Mouse (Mus musculus) midbrain, postnatal 0 days (tissue): ENCODE data around the gene Vstm2l. TPM values are rescaled to one million over a fixed set of nuclear protein-coding genes. Genes with fewer than 3 reads are reported as not detected.

ENCODE experiments used
- ATAC-seq: fragments of 200-750 bp; cut with Nextera tagmentation; 2 replicates; pipeline ENCODE4 v1.8.0; 2017; ENCODE audit warnings: moderate number of reproducible peaks, mild to moderate bottlenecking, moderate TSS enrichment, moderate library complexity; ENCODE audit not compliant: low FRiP score
- DNase-seq: peaks from one replicate; pipeline ENCODE4 v3.0.0-alpha.2; 2015; ENCODE audit warnings: low spot score
- H3K27ac ChIP-seq: fragments of 300-500 bp; sonication (generic); 2 replicates; pipeline ENCODE4 v1.5.1; 2014; ENCODE audit warnings: low read depth, mild to moderate bottlenecking, low read length, mixed read lengths
- H3K27me3 ChIP-seq: fragments of 300-500 bp; sonication (generic); 2 replicates; pipeline ENCODE4 v1.6.1; 2014; ENCODE audit warnings: low read length, control low read depth, mixed read lengths; ENCODE audit not compliant: insufficient read depth
- H3K36me3 ChIP-seq: fragments of 300-500 bp; sonication (generic); 2 replicates; pipeline ENCODE4 v1.6.1; 2014; ENCODE audit warnings: low read length, control low read depth, mixed read lengths; ENCODE audit not compliant: insufficient read depth
- H3K4me1 ChIP-seq: fragments of 300-500 bp; sonication (generic); 2 replicates; pipeline ENCODE4 v1.6.1; 2014; ENCODE audit warnings: mild to moderate bottlenecking, control low read depth, antibody characterized with exemption, low read length, mixed read lengths; ENCODE audit not compliant: insufficient read depth
- H3K4me2 ChIP-seq: fragments of 300-500 bp; sonication (generic); 2 replicates; pipeline ENCODE4 v1.6.1; 2014; ENCODE audit warnings: low read depth, mild to moderate bottlenecking, low read length, mixed read lengths; ENCODE audit not compliant: poor library complexity, severe bottlenecking
- H3K4me3 ChIP-seq: fragments of 300-500 bp; sonication (generic); 2 replicates; pipeline ENCODE4 v1.5.1; 2014; ENCODE audit warnings: low read depth, mild to moderate bottlenecking, low read length, moderate library complexity
- H3K9ac ChIP-seq: fragments of 300-500 bp; sonication (generic); replicated peaks from 2 replicates; pipeline ENCODE4 v1.6.1; 2014; ENCODE audit warnings: mild to moderate bottlenecking, low read length, moderate library complexity, mixed read lengths; ENCODE audit not compliant: poor library complexity, severe bottlenecking
- H3K9me3 ChIP-seq: fragments of 300-500 bp; sonication (generic); 2 replicates; pipeline ENCODE4 v1.6.1; 2016; ENCODE audit warnings: low read length, control low read depth
- CTCF ChIP-seq: IDR thresholded peaks from 2 replicates; pipeline ENCODE4 v1.5.1; 2016; ENCODE audit warnings: antibody characterized with exemption, mild to moderate bottlenecking
- WGBS: fragments of 180-500 bp; shearing (Covaris S2); extraction: QIAGEN DNeasy Blood & Tissue Kit; methylation state at CpG from one replicate; pipeline ENCODE4 v1.1.7; 2014; 5-methylcytosine and 5-hydroxymethylcytosine counted together
- polyA plus RNA-seq: library from polyadenylated mRNA; unstranded; fragments of >200 nt; fragmentation: Nextera tagmentation; extraction: Ambion mirVana; gene quantifications from 2 replicates; pipeline ENCODE4 v1.2.1, GENCODE M21; 2015
- total RNA-seq: library from RNA; depleted of rRNA; stranded (reverse); fragments of >200 nt; gene quantifications from 2 replicates; pipeline ENCODE4 v1.2.3, GENCODE M21; 2014

Vstm2l gene
- total and polyA plus RNA-seq, 2 experiments from 2014 or later, result 61.8 to 393 TPM

DNA sequence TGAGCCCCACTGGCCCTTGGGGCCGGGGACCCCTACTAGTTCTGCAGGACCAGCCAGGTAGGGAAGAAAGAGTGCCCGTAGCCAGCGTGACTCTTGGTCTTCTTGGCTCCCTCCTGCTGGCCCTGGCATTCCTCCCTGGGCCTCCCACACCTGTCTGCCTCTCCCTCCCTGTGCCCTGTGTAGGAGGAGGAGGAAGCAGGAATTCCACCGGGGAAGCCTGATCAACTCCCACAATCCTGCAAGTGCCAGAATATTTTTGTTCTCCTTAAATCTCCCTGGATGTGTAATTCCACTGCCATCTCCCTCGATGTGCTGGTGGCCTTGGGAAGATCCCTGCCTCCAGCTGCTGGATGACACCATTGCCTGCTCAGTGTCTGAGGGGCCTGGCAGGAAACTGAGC is 10.1 kb downstream of the Vstm2l start:
- DNase-seq (no peak), ATAC-seq (no peak)
- Histone ChIP-seq H3K4me3 (no peak overlapping the region), H3K9me3 (no peaks in the 10 kb centered on the region), H3K36me3 (no peaks in the 10 kb centered on the region; the same call in 1 of the 2 replicates), H3K4me1 (peaks cover 26% of the 10 kb centered on the region), H3K9ac (no peak overlapping the region), H3K4me2 (no peak overlapping the region), H3K27ac (no peak overlapping the region), H3K27me3 (no peaks in the 10 kb centered on the region)
- WGBS, result 68% methylated on average over 5 of the region's 5 CpGs
- no peak for TF ChIP-seq CTCF

DNA sequence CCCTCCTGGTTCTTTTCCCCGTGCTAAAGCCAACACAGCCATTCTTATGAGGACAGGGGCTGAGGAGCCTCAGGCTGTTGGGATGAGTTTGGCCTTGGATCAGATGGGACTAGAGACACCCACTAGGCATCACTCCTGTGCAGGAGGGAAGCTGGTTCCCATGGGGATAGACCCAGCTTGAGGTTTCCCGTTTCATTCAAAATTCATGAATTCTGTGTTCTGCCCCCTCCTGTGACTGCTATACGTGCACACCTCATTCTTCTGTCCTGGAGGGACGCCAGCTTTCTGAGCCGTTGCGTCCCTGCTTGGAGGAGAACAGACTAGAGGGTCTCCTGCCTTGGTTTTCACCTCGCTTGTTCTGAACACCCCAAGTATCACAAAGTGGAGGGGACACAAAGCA is 12.0 kb downstream of the Vstm2l start:
- no peak overlapping the region; the same call in 1 of the 2 replicates for H3K27ac ChIP-seq
- DNase-seq (no peak), ATAC-seq (no peak)
- no peaks in the 10 kb centered on the region for H3K27me3 ChIP-seq
- WGBS, result 22% methylated on average over 7 of the region's 7 CpGs
- TF ChIP-seq CTCF, result no peak
- no peaks in the 10 kb centered on the region; the same call in 1 of the 2 replicates for H3K36me3 ChIP-seq
- no peak overlapping the region for H3K9ac ChIP-seq
- peaks cover 14% of the 10 kb centered on the region for H3K4me1 ChIP-seq
- 0 out of 2 replicates have a peak overlapping the region, but pooled peaks have one; percentile 1 for H3K4me2 ChIP-seq
- no peaks in the 10 kb centered on the region for H3K9me3 ChIP-seq
- no peak overlapping the region for H3K4me3 ChIP-seq

DNA sequence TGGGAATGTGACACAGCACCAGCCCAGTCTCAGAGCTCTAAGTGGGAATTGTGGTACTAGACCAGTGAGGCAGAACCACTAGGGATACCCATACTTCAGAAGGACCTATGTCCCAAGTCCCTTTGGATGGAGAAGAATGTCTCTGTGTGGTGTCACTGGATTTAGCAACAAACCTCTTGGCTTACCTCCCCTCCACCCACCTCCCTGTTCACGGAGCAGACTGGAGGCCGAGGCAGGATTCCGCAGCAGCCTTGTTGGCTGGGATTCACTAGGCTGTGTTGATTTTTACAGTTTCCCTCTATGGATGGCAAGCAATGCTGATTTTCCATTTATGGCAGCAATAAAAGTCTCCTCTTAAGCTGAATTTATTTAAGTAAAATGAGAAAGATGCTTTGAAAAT is 12.5 kb downstream of the Vstm2l start:
- H3K9ac ChIP-seq, result peak overlapping the region; percentile 33; the same call in 1 of the 2 replicates
- no peaks in the 10 kb centered on the region for H3K27me3 ChIP-seq
- DNase-seq (no peak), ATAC-seq (no peak)
- TF ChIP-seq CTCF, result no peak
- no peaks in the 10 kb centered on the region; the same call in 1 of the 2 replicates for H3K36me3 ChIP-seq
- peaks cover 14% of the 10 kb centered on the region for H3K4me1 ChIP-seq
- H3K4me2 ChIP-seq, result 0 out of 2 replicates have a peak overlapping the region, but pooled peaks have one; percentile 1
- no peak overlapping the region for H3K4me3 ChIP-seq
- no peaks in the 10 kb centered on the region for H3K9me3 ChIP-seq
- WGBS, result 50% methylated on average over 3 of the region's 3 CpGs
- H3K27ac ChIP-seq, result peak overlapping the region; percentile 51; the same call in 1 of the 2 replicates

- peak overlapping the region; percentile 15; the same call in 1 of the 2 replicates for H3K4me2 ChIP-seq
- H3K27me3 ChIP-seq, result no peaks in the 10 kb centered on the region
- H3K9me3 ChIP-seq, result no peaks in the 10 kb centered on the region
- WGBS, result 32% methylated on average over 20 of the region's 20 CpGs
- DNase-seq, result no peak
- H3K4me3 ChIP-seq, result no peak overlapping the region
- H3K9ac ChIP-seq, result peak overlapping the region; percentile 33; the same call in 1 of the 2 replicates
- peaks cover 14% of the 10 kb centered on the region for H3K4me1 ChIP-seq
- H3K36me3 ChIP-seq, result no peaks in the 10 kb centered on the region
- TF ChIP-seq CTCF, result no peak
- no peak for ATAC-seq
- peak overlapping the region; percentile 51 for H3K27ac ChIP-seq
These were observed 12.9 kb downstream of the Vstm2l start for GRCm38 (mm10) chr2:157927397-157927796.

DNA sequence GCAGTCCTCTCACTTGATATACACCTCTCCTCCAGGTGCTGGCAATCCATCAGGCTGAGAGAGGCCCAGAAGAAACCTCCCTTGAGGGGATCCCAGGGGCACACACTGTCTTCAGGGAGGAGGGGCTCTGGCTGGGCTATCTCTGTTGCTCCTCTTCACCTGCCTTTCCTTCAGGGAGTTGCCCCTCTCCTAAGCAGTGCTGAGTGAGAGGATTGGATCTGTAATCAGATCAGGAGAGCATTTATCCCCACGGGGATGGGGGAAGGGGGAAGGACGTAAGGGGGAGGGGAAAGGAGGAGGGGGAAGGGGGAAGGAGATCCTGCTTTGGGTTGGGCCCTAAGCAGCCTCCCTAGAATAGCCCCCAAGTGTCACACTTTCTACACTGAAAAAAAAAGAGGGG is 13.4 kb downstream of the Vstm2l start:
- H3K4me1 ChIP-seq, result peaks cover 11% of the 10 kb centered on the region
- H3K36me3 ChIP-seq, result no peaks in the 10 kb centered on the region
- 13% methylated on average over 2 of the region's 2 CpGs for WGBS

GRCm38 (mm10) chr2:157932655-157933054 is 18.2 kb downstream of the Vstm2l start:
- no peaks in the 10 kb centered on the region for H3K27me3 ChIP-seq
- ATAC-seq (no peak), DNase-seq (no peak)
- H3K4me3 ChIP-seq, result no peak overlapping the region
- peaks cover 16% of the 10 kb centered on the region for H3K36me3 ChIP-seq
- H3K27ac ChIP-seq, result no peak overlapping the region
- TF ChIP-seq CTCF, result peak; percentile 49
- no peaks in the 10 kb centered on the region for H3K9me3 ChIP-seq
- WGBS, result 80% methylated on average over 4 of the region's 4 CpGs
- no peak overlapping the region for H3K9ac ChIP-seq
- H3K4me1 ChIP-seq, result peaks cover 2% of the 10 kb centered on the region; the same call in 1 of the 2 replicates
- H3K4me2 ChIP-seq, result no peak overlapping the region

More for the DNA sequence above, 13.4 kb downstream of the Vstm2l start:
- H3K27me3 ChIP-seq, result no peaks in the 10 kb centered on the region
- no peaks in the 10 kb centered on the region for H3K9me3 ChIP-seq
- peak overlapping the region; percentile 33; the same call in 1 of the 2 replicates for H3K9ac ChIP-seq
- no peak for TF ChIP-seq CTCF
- H3K4me2 ChIP-seq, result no peak overlapping the region
- ATAC-seq, result no peak
- no peak for DNase-seq
- H3K4me3 ChIP-seq, result no peak overlapping the region
- H3K27ac ChIP-seq, result peak overlapping the region; percentile 51; the same call in 1 of the 2 replicates
